Mouse (Mus musculus) kidney, adult 2 months (tissue): ENCODE measurements at regions not wholly inside any gene's neighbourhood (a gene's known extent, or its start where the extent isn't known, plus 50 kb on each side); places are given as distances from the start of the nearest gene placed in this dataset.

Source experiments
- CTCF ChIP-seq: fragments of 200-500 bp; conservative IDR thresholded peaks from 2 replicates; pipeline ENCODE4 v1.5.1; 2011; ENCODE audit warnings: low read depth, mild to moderate bottlenecking, control low read depth, low read length, moderate library complexity, mixed read lengths; ENCODE audit not compliant: insufficient read depth, insufficient read length
- POLR2A ChIP-seq: fragments of 200-500 bp; IDR thresholded peaks from one replicate; pipeline ENCODE4 v1.6.1; 2011; ENCODE audit warnings: low read depth, low read length, control low read depth

GRCm38 (mm10) chr8:103702236-103702635 is 399.2 kb upstream of the Cdh5 start:
- TF ChIP-seq CTCF (no peak), POLR2A (no peak)
